In the genomic region with DNA sequence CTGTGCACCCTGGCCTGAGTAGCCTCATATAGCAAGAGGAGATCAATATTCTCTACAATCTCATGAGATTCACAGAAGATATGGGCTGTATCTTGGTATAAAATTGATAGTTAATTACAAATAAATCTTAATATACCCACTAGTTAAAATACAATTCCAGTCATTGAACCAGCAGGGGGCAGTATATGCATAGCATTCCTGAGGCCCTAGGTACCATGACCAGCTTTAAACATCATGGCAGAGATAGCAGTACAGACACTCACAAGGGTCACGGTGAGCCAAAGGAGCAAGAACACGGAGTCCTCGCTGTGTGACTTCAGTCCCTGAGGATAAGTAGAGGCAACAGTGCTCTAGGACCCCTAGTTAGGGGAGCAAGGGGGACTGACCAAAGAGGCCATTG, we compare ENCODE assay signal across 8 mouse cellular contexts. TPM values are rescaled to one million over a fixed set of nuclear protein-coding genes. Genes with fewer than 3 reads are reported as not detected.
A peak's percentile ranks its signal among the peaks of the same experiment; 100 is the strongest.
DNase-seq lines count a peak whose midpoint lies in the region; ATAC-seq and TF ChIP-seq lines count a peak whose summit lies in the region.

No protein-coding gene starts in this region.

- no peak overlapping the region for H3K9ac ChIP-seq in hindbrain, embryonic 11.5 days (ENCODE audit: low read depth, low read length)
- no peak overlapping the region for H3K9ac ChIP-seq in hindbrain, embryonic 16.5 days (ENCODE audit: low read depth, low read length)

- no peak for TF ChIP-seq POLR2A in cortical plate, adult 2 months (IDR thresholded peaks at IDR 0.05; ENCODE audit: extremely low read depth, insufficient read depth, low read length)

- H3K9me3 ChIP-seq in hindbrain, embryonic 11.5 days (ENCODE audit: control insufficient read depth, low read length), result no peaks in the 10 kb centered on the region
- no peaks in the 10 kb centered on the region for H3K9me3 ChIP-seq in hindbrain, embryonic 16.5 days (ENCODE audit: control insufficient read depth, low read length)

- no peaks in the 10 kb centered on the region for H3K36me3 ChIP-seq in hindbrain, embryonic 11.5 days (ENCODE audit: control insufficient read depth, insufficient read depth, low read length)
- H3K36me3 ChIP-seq in hindbrain, embryonic 16.5 days (ENCODE audit: control insufficient read depth, insufficient read depth, low read length), result no peaks in the 10 kb centered on the region

- H3K4me2 ChIP-seq in hindbrain, embryonic 11.5 days (replicated peaks; ENCODE audit: low read depth, low read length), result no peak overlapping the region
- no peak overlapping the region for H3K4me2 ChIP-seq in hindbrain, embryonic 16.5 days (ENCODE audit: low read length)

- H3K4me3 ChIP-seq in hindbrain, embryonic 11.5 days (ENCODE audit: low read depth, low read length), result no peak overlapping the region
- H3K4me3 ChIP-seq in hindbrain, embryonic 16.5 days (ENCODE audit: low read length), result no peak overlapping the region
- H3K4me3 ChIP-seq in cortical plate, adult 2 months (ENCODE audit: insufficient read depth, low read length), result no peak overlapping the region

- no peaks in the 10 kb centered on the region for H3K4me1 ChIP-seq in hindbrain, embryonic 11.5 days (replicated peaks; ENCODE audit: control insufficient read depth, insufficient read depth, low read length)
- peaks cover 2% of the 10 kb centered on the region; the same call in 1 of the 2 replicates for H3K4me1 ChIP-seq in hindbrain, embryonic 16.5 days (ENCODE audit: control insufficient read depth, insufficient read depth, low read depth, low read length)
- no peaks in the 10 kb centered on the region for H3K4me1 ChIP-seq in cortical plate, adult 2 months (ENCODE audit: control insufficient read depth, insufficient read depth, low read length)

- ATAC-seq in hindbrain, embryonic 11.5 days (ENCODE audit: low FRiP score), result no peak
- no peak for ATAC-seq in hindbrain, embryonic 16.5 days

- 72% methylated on average over 3 of the region's 3 CpGs for WGBS in hindbrain, embryonic 11.5 days
- 58% methylated on average over 3 of the region's 3 CpGs for WGBS in hindbrain, embryonic 16.5 days

- peak; percentile 76 for DNase-seq in hindbrain, embryonic 11.5 days (ENCODE audit: low spot score)
- DNase-seq in A20 (ENCODE audit: low read depth, low spot score), result peak; percentile 67
- DNase-seq in ES-CJ7 (ENCODE audit: low read depth, low spot score), result peak; percentile 77
- peak; percentile 14 to 24 for DNase-seq in layer of hippocampus, postnatal 36 days
- DNase-seq in thymus, postnatal 14 days, result peak; percentile 56
- DNase-seq in right cerebral cortex, postnatal 4 days, result no peak

- TF ChIP-seq CTCF in cortical plate, adult 2 months (IDR thresholded peaks at IDR 0.05; ENCODE audit: extremely low read depth, insufficient read depth, low read length), result peak; percentile 62; the same call in 1 of the 2 replicates

- no peaks in the 10 kb centered on the region for H3K27me3 ChIP-seq in hindbrain, embryonic 11.5 days (ENCODE audit: control insufficient read depth, insufficient read depth, low read length)
- H3K27me3 ChIP-seq in hindbrain, embryonic 16.5 days (replicated peaks; ENCODE audit: control insufficient read depth, insufficient read depth, low read length), result no peaks in the 10 kb centered on the region

- H3K27ac ChIP-seq in hindbrain, embryonic 11.5 days (ENCODE audit: low read depth, low read length), result no peak overlapping the region
- no peak overlapping the region for H3K27ac ChIP-seq in hindbrain, embryonic 16.5 days (ENCODE audit: low read depth, low read length)
- H3K27ac ChIP-seq in cortical plate, adult 2 months (ENCODE audit: insufficient read depth, low read length), result no peak overlapping the region

RNA-seq across cellular contexts. Expression of a gene that starts 28.6 kb away (rescaled TPM):
- 1.5 and 2.2 TPM in 2 replicates for polyA plus RNA-seq in hindbrain, embryonic 11.5 days (2014; fragmentation: Nextera tagmentation; extraction: Ambion mirVana)
- polyA plus RNA-seq in hindbrain, embryonic 16.5 days (2015; fragmentation: Nextera tagmentation; extraction: Ambion mirVana), result 11.8 and 16.4 TPM in 2 replicates
- polyA plus RNA-seq in cortical plate, adult 2 months (2012; rRNA removed), result 30.5 and 37.7 TPM in 2 replicates
- 10 to 100 TPM; 27.1 to 30.8 TPM for total RNA-seq in layer of hippocampus, postnatal 36 days (2021)

RNA-seq across cellular contexts. Expression of a gene that starts 50.0 kb away (rescaled TPM):
- polyA plus RNA-seq in hindbrain, embryonic 11.5 days (2014; fragmentation: Nextera tagmentation; extraction: Ambion mirVana), result 3.0 and 3.4 TPM in 2 replicates
- 2.1 and 2.6 TPM in 2 replicates for polyA plus RNA-seq in hindbrain, embryonic 16.5 days (2015; fragmentation: Nextera tagmentation; extraction: Ambion mirVana)
- 48.2 and 64.1 TPM in 2 replicates for polyA plus RNA-seq in cortical plate, adult 2 months (2012; rRNA removed)
- total RNA-seq in layer of hippocampus, postnatal 36 days (2021), result 10 to 100 TPM; 18.1 to 19.6 TPM

RNA-seq across cellular contexts. Expression of a gene that starts 57.3 kb away (rescaled TPM):
- polyA plus RNA-seq in hindbrain, embryonic 11.5 days (2014; fragmentation: Nextera tagmentation; extraction: Ambion mirVana), result 0.39 and 0.90 TPM in 2 replicates
- 0.16 and 0.25 TPM in 2 replicates for polyA plus RNA-seq in hindbrain, embryonic 16.5 days (2015; fragmentation: Nextera tagmentation; extraction: Ambion mirVana)
- polyA plus RNA-seq in cortical plate, adult 2 months (2012; rRNA removed), result 1.5 and 8.1 TPM in 2 replicates
- total RNA-seq in layer of hippocampus, postnatal 36 days (2021), result 10 to 100 TPM; 11.8 to 13.9 TPM

RNA-seq across cellular contexts. Expression of a gene that starts 58.9 kb away (rescaled TPM):
- polyA plus RNA-seq in hindbrain, embryonic 11.5 days (2014; fragmentation: Nextera tagmentation; extraction: Ambion mirVana), result not detected in 2 replicates
- polyA plus RNA-seq in hindbrain, embryonic 16.5 days (2015; fragmentation: Nextera tagmentation; extraction: Ambion mirVana), result not detected in 2 replicates
- polyA plus RNA-seq in cortical plate, adult 2 months (2012; rRNA removed), result not detected in 2 replicates
- not detected for total RNA-seq in layer of hippocampus, postnatal 36 days (2021)

Comparison
In these comparisons a context has a peak if more than half of its experiments do, and no peak if none do; other contexts are left out.
1. RNA of a gene that starts 50.0 kb away (polyA plus RNA-seq): 48.2 to 64.1 TPM in cortical plate, adult 2 months; 3.0 to 3.4 TPM in hindbrain, embryonic 11.5 days and 2.1 to 2.6 TPM in hindbrain, embryonic 16.5 days; every median in the first group is over 10 times any median in the second.